Mouse (Mus musculus) heart, postnatal 25 days (tissue): Measurements from ENCODE around the gene Npcd. TPM values are rescaled to one million over a fixed set of nuclear protein-coding genes. Genes with fewer than 3 reads are reported as not detected.

Experiments
- DNase-seq: peaks from one replicate; pipeline ENCODE4 v3.0.0; 2022; ENCODE audit warnings: low spot score
- intact Hi-C: fragments of 180-260 bp; cut with DNase I; formaldehyde crosslinking; loops from one replicate; pipeline ENCODE4 v1.15.1; 2025
- total RNA-seq, 2 experiments: library from RNA; stranded (reverse); gene quantifications; 2 replicates each; pipeline ENCODE4 v1.2.3; 2021

The Npcd gene
- total RNA-seq, 2 experiments from 2014 or later = 0.26 TPM; not detected in 1

DNA sequence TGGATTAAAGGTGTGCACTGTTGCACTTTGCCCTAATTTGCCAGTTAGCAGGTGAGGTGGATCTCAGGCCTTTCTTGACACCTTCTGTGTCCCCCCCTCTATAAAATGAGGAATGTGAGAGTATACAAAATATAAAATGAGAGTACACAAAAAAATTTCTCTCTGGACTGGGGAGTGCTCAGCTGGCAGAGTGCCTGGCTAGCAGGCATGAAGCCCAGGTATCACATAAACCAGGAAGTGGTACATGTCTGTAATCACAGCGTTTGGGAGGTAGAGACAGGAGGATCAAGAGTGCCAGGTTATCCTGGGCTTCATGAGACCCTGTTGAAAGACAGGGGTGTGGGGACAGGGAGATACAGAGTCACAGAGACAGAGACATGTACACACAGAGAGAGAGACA, 27.0 kb downstream of the Npcd start:
- DNase-seq = no peak
- intact Hi-C loops = no loop called here

DNA sequence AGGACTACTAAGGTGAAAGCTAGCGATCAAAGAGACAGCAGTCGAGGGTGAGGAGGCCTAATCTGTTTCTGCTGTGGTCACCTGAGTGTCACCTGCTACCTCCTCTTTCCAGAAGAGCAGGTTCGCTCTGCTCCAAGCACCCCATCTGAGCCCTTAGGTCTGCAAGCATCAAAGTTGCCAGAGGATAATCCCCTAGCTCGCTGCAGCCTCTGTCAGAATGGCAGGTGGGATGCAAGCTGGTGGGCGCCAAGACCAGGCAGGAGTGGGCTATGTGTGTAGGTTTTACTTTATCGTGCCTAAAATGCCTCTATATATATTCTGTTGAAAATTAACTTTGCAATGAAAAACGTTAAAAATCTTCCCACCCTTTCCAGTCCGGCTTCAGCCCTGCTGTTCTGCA, 28.8 kb downstream of the Npcd start:
- no peak for DNase-seq
- intact Hi-C loops = no loop called here

DNA sequence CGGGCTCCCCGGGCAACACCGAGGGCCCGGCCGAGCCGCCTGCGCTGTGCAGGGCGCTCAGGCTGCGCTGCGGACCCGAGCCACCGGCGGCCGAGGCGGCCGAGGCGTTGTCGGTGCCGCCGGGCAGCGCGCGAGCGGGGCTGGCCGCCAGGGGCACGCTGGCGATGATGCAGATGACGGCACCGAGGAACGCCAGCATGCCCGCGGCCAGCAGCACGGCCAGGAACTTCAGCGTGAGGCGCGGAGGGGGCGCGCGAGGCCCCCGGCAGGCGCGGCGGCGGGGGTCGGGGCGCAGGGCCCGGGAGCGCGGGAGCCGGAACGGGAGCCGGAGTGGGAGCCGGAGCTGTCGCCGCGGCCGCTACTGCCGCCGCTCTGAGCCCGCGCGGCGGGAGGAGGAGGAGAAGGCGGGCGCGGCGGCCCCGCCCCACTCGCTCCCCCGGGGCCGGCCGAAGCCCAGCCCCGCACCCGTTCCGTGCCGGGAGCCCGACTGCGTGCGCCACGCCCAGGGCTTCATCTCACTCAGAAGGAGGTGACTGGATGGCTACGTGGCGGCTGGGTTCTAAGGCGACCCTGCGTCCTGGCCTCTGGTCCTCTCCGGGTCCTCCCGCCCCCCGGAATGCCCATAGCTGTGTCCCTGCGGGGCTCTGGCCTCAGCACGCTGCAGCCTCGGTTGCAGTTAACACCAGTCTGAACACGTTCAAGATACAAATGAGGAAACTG, 29.5 kb downstream of the Npcd start, which contains the start of gene Nptxr:
Nptxr (minus strand) TSS at position 415 of the 720 bp plus-strand sequence.
- peak; percentile 20 for DNase-seq
- intact Hi-C loops = no loop called here

DNA sequence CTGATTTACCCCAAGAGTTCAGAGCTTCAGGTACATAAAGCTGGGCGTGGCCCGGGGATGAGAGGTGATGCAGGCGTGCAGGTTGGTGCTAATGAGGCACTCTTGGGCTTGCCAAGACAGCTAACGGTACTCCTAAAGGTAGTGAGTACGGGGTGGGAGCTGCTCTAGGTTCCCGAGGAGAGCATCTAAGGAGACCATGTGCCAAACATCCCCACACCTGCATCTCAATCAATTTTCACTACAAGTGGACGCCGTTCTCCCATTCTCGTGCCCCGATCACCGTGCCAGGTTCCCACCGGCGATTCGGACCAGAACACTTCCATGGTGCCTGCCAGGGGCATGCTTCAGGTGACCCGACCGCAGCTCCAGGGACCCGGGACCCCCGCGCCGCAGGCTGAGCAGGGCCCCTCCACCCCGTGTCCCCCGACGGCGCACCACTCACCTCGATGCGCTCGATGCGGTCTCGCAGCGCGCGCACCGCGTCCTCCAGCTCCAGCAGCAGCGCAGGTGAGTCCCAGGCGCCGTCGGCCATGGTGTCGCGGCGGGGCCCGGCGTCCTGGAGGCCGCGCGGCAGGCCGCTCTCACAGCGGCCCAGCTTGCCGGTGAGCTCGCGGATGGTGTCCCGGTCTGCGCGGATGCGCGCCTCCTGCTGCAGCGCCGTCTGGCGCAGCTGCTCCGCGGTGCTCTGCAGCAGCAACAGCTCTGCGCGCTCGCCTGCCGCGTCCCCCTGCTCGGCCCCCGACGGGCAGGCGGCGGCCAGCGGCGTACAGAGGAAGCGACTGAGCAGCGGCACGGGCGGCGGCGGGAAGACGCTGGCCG, 30.3 kb downstream of the Npcd start:
- DNase-seq = no peak
- intact Hi-C loops = no loop called here

DNA sequence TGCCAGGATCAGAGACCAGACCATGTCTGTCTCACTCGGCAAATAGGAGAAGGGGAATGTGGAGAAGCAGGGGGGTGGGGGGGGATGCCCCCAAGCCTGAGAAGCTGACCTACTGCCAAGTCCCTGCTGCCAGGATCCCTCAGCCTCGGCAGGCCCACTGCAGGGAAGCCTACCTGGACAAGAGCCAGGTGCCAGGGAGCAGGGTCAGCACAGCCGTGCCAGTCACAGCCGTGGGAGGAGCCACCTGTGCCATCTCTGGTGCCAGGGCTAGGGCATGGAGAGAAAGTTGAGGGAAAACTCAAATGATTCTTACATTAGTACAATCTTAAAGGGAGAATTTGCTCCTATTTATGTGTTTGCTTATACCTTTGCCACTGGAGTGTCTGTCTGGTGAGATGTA, 31.7 kb downstream of the Npcd start:
- intact Hi-C loops = no loop called here
- DNase-seq = no peak

DNA sequence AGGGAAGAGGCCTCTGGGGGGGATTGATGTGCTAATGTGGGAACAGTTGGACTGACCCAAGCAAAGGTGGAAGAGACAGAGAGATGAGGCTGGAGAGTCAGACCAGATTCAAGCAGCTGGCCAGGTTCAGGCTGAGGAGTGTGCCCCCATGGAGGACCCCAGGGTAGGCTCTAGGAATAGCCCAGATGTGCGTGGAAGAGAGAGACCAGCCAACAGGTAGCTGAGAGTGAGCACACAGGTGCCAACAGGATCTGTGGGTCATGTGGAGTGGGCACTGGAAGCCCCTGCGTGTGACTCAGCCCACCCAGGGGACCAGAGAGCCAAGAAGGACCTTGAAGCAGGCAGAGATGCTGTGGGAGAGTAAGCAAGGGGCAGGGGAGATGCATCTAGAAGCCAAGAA, 32.4 kb downstream of the Npcd start:
- intact Hi-C loops = no loop called here

DNA sequence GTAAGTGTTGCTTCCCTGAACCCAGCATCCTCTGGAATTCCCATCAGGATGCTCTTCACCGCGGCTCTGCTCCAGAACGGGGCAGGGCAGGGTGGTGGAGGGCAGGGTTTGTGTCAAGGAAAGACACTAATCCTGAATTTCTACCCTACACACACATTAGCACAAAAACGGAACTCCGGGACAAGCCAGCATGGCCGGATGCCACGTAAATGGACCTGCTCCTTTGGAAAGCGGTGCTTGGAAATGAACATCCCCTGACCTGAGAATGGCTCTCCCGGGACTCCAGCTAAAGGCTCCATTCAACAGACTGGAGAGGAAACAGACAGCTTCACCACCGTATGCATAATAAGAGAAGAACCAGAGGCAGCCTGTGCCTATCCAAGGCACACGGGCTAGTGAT, 33.3 kb downstream of the Npcd start:
- intact Hi-C loops = no loop called here
- no peak for DNase-seq

More for the DNA sequence above, 32.4 kb downstream of the Npcd start:
- no peak for DNase-seq

DNA sequence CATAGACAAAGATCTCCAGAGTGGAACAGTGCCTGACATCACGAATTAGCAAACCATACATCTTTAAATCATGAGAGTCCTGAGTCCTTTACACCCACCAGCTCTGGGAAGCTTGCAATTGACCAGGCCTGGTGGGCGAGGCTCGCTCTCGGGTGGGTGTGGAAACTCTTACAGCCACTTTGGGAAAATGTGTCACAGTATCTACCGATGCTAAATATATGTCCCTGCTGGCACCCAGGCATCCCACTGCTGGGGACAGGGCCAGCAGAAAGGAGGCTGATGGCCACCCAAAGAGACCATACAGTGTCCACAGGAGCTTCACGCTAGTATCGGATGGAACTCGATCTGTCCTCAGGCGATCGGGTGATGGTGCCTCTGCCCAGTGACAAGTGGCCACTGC, 35.4 kb downstream of the Npcd start:
- intact Hi-C loops = no loop called here
- DNase-seq = no peak

DNA sequence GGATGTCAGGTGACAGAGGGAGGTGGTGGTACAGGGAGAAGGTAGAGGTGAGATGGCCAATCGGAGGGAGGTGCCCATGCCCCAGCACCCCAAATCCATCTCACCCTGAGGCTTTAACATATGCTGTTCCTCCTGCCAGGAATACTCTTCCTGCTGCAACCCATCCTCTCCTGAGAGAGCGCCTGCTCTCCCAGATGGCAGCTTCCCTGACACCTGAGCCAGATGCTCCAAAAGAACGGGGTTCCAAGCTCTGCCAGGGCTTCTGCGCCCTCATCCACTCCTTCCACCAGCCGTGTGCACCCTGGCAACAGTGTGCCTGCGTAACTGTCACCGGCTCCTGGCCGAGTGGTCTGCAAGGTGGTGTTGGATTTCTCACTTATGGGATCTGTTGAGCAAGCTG, 36.4 kb downstream of the Npcd start:
- intact Hi-C loops = no loop called here

DNA sequence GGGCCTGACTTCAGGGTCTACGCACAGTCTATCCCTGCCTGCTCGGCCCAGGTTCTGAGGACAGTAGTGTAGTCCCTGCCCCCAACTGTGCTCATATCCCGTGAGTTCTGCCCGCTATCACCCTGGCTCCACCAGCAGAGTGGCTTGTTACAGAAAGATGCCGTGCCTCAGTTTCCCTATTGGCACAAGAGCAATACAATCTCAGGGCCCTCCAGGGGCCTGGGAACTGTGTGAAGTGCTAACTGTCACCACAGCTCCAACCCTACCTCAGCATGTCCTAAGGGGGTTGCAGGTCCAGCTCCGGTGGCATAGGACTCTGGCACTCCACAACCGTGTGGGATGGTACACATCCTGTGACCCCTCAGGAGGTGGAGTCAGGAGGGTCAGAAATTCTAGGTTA, 36.9 kb downstream of the Npcd start:
- intact Hi-C loops = no loop called here
- DNase-seq = no peak

More for the DNA sequence above, 36.4 kb downstream of the Npcd start:
- DNase-seq = no peak

DNA sequence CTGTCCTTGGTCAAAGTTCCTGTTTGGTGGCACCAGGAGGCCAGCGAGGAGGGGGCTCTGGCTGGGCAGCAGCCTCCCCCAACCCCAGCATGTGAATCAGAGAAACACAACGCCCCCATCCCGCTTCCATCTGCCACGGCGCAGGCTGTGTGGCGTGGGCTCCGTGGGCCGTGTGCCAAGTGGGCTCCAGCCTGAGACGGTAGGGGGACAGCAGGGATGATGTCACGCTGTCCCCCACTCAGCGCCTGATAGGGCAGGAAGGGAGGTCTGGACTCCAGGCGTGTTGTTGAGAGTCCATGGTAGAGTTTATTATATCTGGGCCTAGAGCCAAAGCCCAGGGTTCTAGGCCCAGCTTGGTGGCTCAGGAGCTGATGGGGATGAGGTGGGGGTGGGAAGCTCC, 37.8 kb downstream of the Npcd start:
- intact Hi-C loops = no loop called here
- DNase-seq = no peak

DNA sequence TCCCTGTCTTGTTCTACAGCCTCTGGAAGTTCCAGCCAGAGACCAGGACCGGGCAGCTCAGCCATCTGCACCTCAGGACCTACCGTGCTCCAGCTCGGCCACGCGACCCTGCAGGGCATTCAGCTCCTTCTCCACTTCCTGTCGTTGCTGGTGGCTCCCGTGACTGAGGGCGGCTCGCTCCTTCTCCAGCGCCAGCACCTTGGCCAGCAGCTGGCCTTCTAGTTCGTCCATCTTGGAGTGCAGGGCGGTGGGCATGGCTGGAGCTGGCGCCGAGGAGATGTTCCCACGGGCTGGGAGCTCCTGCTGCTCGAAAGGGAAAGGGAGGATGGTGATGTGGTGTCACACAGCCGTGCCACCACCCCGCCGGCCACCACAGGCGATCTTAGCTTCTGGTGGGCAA, 39.9 kb downstream of the Npcd start:
- intact Hi-C loops = no loop called here
- DNase-seq = no peak

DNA sequence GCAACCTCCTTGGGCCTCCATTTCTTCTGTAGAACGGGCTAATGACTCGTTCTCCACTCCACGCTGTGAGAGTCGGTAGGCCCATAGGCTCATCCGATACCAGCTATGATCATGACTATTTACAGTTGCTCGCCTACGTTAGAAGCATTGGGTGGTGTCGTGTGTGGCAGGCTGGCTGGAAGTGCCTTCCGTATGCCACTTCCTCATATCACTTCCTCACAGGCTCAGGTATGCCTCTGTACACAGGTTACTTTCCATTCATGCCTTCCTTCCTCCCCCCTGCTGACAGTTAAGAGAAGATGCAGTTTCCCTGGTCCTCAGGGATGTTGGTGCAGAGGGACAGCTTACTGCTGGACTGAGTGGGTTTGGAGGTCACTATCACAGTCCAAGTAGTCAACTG, 41.0 kb downstream of the Npcd start:
- intact Hi-C loops = no loop called here
- no peak for DNase-seq

DNA sequence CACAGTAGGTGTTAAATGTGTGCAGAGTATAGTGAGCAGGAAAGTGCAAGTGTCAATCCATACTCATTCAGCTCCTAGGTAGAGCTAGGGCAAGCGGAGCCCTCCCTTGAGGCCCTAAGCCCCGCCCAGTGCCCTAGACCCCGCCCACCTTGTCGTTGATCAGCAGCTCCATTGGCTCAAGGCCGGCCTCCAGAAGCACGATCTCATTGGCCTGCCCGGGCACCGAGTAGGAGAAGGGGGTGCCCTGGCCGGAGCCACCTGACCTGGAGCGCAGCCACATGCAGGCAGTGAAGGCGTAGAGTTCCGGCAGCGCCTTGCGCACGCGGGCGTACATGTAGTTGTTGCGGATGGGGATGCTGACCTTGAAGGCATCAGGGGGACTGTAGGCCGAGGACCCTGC, 41.6 kb downstream of the Npcd start:
- intact Hi-C loops = no loop called here
- no peak for DNase-seq

DNA sequence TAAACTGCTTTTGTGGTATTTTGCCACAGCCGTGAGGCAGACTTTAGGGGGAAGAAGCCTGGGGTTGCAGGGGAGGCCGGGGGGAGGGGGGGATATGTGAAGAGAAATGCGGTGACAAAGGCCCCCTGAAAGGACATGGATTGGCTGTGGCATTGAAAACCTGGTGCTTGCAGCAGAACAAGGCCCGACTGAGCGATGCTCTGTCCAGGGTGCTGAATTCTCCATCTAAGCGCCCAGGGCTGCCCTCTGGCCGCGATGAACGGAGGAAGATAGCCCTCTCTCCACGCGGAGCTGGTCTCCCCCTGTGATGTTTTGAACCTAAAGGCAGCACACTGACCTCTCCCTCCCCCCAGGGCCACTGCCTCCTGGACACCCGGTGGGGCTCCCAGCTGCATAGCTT, 42.5 kb downstream of the Npcd start:
- intact Hi-C loops = no loop called here
- no peak for DNase-seq

DNA sequence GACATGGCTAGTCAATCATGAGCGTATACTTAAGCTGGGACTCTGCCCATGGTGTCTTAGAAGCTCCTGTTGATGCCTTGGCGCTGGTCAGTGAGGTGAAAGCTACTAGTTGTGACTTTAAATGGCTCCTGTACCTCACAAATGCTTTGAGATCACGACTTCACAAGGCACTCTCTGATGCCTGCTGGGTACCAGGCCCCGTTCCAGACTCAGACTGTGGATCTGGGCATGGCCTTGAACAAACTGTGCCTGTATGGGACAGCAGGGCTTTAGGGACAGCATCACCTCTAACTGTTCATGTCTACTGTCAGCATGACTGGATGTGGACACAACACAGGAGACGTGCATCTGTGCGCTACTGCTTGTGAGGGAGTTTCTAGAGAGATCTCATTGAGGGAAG, 43.1 kb downstream of the Npcd start:
- no peak for DNase-seq

DNA sequence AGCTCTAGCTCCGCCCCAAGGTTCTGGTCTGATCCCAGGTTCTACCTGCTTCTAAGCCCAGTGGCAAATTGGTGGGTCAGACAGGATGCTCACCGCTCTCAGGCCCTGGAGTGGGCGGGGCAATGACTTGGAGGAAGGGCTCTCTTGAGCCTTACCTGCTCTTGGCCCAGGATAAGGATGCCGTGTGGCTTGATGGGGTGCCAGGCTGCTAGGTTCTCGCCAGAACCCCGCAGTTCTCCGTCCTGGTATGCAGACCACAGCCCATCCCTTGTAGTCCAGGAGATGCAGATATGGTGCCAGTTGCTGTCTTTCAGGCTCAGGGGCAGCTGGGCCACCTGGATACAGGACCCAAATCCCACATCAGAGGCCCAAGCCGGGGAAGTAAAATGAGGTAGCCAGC, 43.9 kb downstream of the Npcd start:
- no peak for DNase-seq
- intact Hi-C loops = no loop called here

More for the DNA sequence above, 43.1 kb downstream of the Npcd start:
- intact Hi-C loops = no loop called here

DNA sequence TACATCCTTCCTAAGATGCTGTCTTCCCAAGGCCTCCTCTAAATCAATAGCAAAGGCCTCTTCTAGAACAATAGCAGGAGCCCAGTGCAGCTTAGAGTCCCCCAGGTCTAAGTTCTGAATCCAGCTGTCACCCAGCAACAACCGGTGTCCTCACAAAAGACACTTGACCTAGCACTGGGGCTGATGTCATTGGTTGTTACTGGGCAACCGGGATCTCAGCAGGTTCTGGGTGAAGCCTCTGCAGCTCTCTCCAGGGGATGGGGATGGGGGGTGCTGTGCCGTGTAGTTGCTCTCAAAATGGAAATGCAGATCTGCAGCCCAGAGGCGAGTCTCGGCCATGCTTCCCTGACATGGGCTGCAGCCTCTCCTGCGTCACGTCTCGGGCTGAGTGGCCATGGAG, 46.2 kb downstream of the Npcd start:
- intact Hi-C loops = no loop called here
- no peak for DNase-seq

DNA sequence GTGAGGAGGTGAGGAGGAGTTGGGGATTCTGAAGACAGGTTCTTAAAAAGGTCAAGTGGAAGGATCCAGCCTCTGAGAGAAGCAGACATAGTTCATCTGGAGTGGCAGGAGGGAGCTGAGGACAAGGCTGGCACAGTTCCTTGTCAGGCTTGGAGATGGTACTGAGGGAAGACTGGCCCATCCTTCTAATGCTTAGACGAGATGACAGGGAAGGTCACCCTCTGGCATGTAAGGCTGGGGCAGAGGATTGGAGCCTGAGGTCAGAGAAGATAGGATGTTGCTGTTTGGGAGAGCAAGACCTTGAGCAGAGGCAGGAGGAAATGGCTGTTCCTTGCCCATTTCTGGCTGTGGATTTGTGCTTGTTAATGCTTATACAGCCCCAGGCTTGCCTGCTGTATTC, 49.0 kb downstream of the Npcd start:
- no peak for DNase-seq
- intact Hi-C loops = no loop called here

DNA sequence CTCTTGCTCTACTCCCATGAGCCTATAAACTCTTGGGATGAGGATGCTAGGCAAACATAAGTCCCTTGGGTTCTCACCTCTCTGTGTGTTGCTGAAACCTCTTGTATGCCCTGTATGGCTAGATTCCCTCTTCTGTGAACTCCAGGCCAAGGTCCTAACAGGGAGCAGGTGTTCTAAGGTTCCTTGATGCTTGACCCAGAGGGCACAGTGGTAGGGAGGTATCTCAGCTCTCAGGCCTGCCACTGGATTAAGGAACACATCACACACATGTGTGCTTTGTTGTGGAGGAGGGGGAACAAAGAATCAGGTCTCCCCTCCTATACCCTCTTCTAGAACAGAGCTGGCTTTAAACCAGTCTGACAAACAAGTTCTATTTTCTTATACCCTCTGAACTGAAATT, 56.3 kb downstream of the Npcd start, which contains the start of gene Dnal4:
Dnal4 (minus strand) TSS at position 101 of the 400 bp plus-strand sequence.
- intact Hi-C loops = no loop called here
- DNase-seq = no peak

DNA sequence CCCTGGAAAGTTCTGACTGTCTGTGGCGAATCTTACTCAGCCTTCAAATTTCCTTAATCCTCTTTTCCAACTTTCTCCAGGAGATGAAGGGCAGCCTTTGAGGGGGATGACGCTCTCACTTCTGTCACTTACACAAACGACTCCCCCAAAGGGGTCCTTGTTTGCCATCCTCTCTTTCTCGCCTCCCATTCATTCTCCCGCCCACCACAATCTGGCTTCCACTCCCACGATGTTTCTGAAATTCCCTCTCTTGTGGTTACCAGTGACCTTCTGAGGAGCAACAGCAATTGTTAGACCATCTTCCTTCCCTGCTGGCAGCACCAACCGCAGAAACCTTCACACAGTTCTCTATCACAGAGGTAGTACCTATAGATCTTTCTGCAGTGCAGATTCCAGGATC, 58.4 kb downstream of the Npcd start:
- intact Hi-C loops = no loop called here
- DNase-seq = no peak
